Mouse (Mus musculus) brown adipose tissue, adult 24 weeks (tissue): ENCODE results near the gene Oxct1. TPM values are rescaled to one million over a fixed set of nuclear protein-coding genes. Genes with fewer than 3 reads are reported as not detected.

Experiments
- H3K27ac ChIP-seq: fragments of 200-500 bp; replicated peaks from 2 replicates; pipeline ENCODE4 v1.5.1; 2012; ENCODE audit warnings: low read depth, mild to moderate bottlenecking, low read length
- H3K4me1 ChIP-seq: fragments of 200-500 bp; 2 replicates; pipeline ENCODE4 v1.6.1; 2012; ENCODE audit warnings: low read length, mixed read lengths; ENCODE audit not compliant: control insufficient read depth, insufficient read depth, insufficient read length
- H3K4me3 ChIP-seq: fragments of 200-500 bp; 2 replicates; pipeline ENCODE4 v1.5.1; 2012; ENCODE audit warnings: low read depth, mild to moderate bottlenecking, low read length, moderate library complexity; ENCODE audit not compliant: insufficient read depth
- polyA plus RNA-seq: library from polyadenylated mRNA; stranded (reverse); fragments of >200 nt; gene quantifications from 2 replicates; pipeline ENCODE4 v1.2.4, GENCODE M21; 2012; ENCODE audit not compliant: missing spikeins, insufficient read depth, insufficient read length

Oxct1 gene
- polyA plus RNA-seq, 1 experiment = 143 TPM

DNA sequence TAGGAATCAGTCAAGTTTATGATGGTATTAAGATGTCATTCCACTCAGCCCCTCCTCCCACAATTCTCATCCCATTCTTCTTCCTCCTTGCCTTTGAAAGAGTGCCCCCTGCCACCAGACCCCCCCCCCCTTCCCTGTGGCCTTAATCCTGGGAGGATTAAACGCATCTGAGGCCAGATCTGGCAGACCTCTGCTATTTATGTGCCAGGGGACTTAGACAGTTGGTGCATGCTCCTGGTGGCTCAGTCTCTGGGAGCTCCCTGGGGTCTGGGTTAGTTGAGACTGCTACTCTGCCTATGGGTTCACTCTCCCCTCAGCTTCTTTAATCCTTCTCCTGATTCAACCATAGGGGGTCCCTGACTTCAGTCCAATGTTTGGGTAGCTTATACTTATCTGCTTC lies 112.3 kb downstream of the Oxct1 start:
- Histone ChIP-seq H3K4me1 (no peaks in the 10 kb centered on the region), H3K27ac (no peak overlapping the region), H3K4me3 (no peak overlapping the region)

DNA sequence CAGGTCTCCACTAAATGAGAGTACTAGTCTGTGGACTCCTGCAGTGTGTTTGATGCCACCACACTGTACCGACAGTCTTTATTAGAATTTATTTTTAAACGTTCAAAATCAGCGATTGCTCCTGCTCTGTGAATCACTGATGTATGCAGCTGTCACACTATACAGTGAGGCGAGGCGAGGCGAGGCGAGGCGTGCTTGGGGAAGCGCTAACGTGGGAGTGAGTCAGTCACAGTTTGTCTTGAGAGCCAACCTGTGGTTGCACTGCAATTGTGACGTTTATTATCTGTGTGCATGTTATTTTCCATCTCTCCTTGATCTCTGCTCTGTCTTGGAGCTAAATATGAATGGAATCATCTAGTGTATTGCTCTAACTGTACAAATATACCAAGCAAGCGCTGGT lies 113.3 kb downstream of the Oxct1 start:
- Histone ChIP-seq H3K27ac (no peak overlapping the region), H3K4me1 (no peaks in the 10 kb centered on the region), H3K4me3 (no peak overlapping the region)

GRCm38 (mm10) chr15:4145352-4145751 lies 119.2 kb downstream of the Oxct1 start:
- Histone ChIP-seq H3K4me1 (no peaks in the 10 kb centered on the region), H3K27ac (no peak overlapping the region), H3K4me3 (no peak overlapping the region)

GRCm38 (mm10) chr15:4147700-4148099 lies 121.5 kb downstream of the Oxct1 start:
- H3K4me1 ChIP-seq = no peaks in the 10 kb centered on the region
- H3K4me3 ChIP-seq = no peak overlapping the region
- no peak overlapping the region for H3K27ac ChIP-seq

- Histone ChIP-seq H3K4me1 (no peaks in the 10 kb centered on the region), H3K4me3 (no peak overlapping the region), H3K27ac (no peak overlapping the region)
Measured at GRCm38 (mm10) chr15:4148649-4149389, 122.6 kb downstream of the Oxct1 start.

- no peaks in the 10 kb centered on the region for H3K4me1 ChIP-seq
- no peak overlapping the region for H3K27ac ChIP-seq
- H3K4me3 ChIP-seq = no peak overlapping the region
Measured at GRCm38 (mm10) chr15:4154646-4155045, 128.5 kb downstream of the Oxct1 start.

- H3K4me1 ChIP-seq = no peaks in the 10 kb centered on the region
- H3K4me3 ChIP-seq = no peak overlapping the region
- no peak overlapping the region for H3K27ac ChIP-seq
Measured at GRCm38 (mm10) chr15:4167946-4168345, 141.8 kb downstream of the Oxct1 start.

DNA sequence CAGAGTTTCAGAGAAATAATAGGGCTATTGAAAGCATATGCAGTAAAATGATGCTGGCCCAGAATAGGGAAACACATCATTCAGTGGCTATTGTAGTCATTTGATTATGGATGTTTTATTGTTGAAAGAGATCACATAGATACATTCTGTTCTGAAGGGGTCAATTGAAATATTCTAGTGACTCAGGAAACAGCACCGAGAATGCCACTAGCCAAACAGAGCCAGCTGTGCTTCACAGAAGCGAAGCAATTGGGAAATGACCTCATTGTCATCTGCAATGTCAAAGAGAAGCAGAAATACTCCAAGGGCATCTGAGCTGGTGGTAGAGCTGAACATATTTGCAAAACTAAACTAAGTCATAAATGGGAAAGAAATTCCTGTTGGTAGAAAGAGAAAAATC lies 145.4 kb downstream of the Oxct1 start:
- H3K4me1 ChIP-seq = no peaks in the 10 kb centered on the region
- no peak overlapping the region for H3K4me3 ChIP-seq
- no peak overlapping the region for H3K27ac ChIP-seq

DNA sequence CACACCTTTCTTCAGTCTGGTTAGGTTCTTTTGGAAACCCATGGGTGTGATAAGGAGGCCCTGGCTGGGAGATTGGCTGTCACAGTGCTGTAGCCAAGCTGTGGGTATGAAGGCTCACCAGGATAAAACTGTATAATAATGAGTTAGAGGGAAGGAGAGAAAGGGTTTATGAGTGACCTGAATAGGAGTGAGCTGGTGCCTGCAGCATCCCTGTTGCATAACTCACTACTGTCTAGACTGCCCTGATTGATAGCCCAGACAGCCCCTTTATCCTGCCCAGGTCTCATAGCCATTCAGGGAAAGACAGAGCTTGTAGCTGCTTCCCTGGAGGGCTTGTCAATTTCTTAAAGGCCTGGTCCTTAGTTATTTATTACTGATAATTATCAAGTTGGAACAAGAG lies 171.7 kb downstream of the Oxct1 start:
- Histone ChIP-seq H3K4me3 (no peak overlapping the region), H3K27ac (no peak overlapping the region)

More for the DNA sequence above, 171.7 kb downstream of the Oxct1 start:
- H3K4me1 ChIP-seq = no peaks in the 10 kb centered on the region

Other genes with a start within 250 kb of the Oxct1 start
- gene Fbxo4, start 46.8 kb upstream of the Oxct1 start, polyA plus RNA-seq = 15.9 and 18.9 TPM in 2 replicates
- 45.9 and 49.1 TPM in 2 replicates for gene AW549877, start 30.6 kb upstream of the Oxct1 start, polyA plus RNA-seq